Mouse (Mus musculus) neutrophil, adult 5-6 weeks (primary cell): ENCODE data around the gene Wee1. TPM values are rescaled to one million over a fixed set of nuclear protein-coding genes. Genes with fewer than 3 reads are reported as not detected.
A peak's percentile ranks its signal among the peaks of the same experiment; 100 is the strongest.
"Not testable (repeated sequence)": the region's sequence is repeated elsewhere in the genome, so short reads cannot be mapped to it uniquely, and the experiment has no call there.

Experiments
- ATAC-seq: fragments of 151-379, 151-347 bp; 2 replicates; pipeline ENCODE4 v1.8.0; 2017; ENCODE audit warnings: mild to moderate bottlenecking, moderate TSS enrichment; ENCODE audit not compliant: insufficient number of reproducible peaks, poor library complexity, low FRiP score, severe bottlenecking; ENCODE audit errors: extremely low read depth
- total RNA-seq: library from RNA; stranded (forward); fragments of 200-1000 nt; gene quantifications from 2 replicates; pipeline ENCODE4 v1.2.3, GENCODE M21; 2017

Gene Wee1
- 1.2 and 1.4 TPM in 2 replicates for total RNA-seq

DNA sequence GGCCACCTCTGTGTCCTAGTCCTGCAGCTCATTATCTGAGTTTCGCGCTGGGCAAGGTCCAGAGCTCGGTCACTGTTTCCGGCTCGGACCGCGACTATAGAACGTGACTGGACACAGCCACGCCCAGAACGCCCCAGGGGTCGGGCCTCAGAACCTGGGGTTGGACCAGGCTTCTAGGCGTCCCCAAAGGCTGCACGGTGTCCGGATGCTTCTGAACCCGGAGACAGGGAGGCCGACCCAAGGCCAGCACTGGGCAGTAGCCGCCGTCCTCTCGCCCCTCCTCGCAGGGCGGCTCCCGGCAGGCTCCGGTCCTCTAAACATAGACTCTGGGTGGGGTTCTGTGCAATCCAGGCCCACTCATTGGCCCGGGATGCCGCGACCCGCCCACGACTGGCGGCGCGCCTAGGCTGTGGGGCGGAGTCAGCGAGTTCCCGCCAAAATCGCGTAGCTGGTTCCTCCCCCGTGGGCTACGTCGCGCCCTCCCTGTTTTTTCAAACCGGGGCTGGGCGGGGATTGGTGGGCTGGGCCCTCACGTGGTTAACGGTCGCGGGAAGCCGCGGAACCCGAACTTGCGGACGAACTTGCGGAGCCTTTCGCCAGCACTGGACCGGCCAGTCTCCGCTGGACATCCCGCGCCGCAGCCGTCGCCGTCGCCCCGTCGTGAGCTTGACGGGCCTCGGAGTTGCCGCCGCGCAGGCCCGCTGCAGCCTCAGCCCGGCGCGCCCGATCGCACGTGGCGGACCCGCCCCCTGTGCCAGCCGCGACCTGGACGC, at the start of gene Wee1:
Wee1 (plus strand) TSS at position 531 of the 773 bp plus-strand sequence.
- ATAC-seq = peak; percentile 90

DNA sequence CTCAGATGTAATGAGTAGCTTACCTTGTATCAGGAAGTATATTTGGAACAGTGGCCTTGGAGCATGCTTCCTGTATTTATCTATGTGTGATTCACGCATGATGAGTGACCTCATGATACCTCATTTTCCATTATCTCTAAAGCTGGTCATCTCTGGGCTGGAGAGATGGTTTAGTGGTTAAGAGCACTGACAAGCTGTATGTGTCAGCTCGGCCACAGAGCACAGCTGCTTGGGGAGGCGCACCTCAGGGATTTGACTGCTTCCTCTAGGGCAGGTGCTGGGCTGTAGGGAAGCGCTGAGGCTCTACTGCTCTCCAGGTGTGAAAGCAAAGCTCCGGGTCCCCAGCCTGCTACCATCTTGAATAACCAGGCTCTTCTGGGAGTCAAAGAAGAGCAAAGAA, 43.7 kb upstream of the Wee1 start:
- ATAC-seq = no peak

DNA sequence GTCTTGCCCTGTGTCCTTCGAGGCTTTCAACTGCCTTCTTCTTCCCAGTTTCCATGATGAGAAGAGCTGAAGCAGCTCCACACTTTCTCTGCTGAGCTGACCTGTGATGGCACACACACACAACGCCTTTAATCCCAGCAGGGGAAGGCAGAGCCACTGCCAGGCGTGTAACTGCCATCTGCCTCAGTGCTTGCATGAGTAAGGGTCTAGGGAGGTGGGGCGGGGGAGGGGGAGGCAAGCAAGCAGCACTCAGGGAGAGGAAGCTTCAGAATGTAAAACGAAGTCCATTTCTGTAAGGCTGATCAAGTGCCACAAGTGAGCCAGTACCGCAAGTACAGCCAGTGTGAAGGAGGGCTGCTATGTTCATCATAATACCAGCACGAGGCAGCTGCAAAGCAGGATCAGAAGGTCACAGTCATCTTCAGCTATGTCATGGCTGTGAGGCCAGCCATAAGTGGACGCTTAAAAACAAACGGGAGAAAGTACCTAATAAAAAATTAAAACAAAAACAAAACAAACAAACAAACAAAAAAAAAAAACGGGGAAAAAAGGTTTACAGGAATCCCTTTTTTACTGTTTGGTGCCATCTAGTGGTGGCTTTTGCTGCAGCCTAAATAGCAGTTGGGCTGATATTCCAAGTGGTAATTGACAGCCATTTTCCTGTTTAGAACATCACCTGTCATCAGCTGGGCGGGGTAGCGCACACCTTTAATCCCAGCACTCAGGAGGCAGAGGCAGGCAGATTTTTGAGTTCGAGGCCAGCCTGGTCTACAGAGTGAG, 38.3 kb upstream of the Wee1 start:
- ATAC-seq = no peak

- no peak for ATAC-seq
These were observed 36.6 kb upstream of the Wee1 start for GRCm38 (mm10) chr7:110085217-110085616.

- ATAC-seq = no peak
These were observed 33.9 kb upstream of the Wee1 start for GRCm38 (mm10) chr7:110087914-110088313.

- ATAC-seq = no peak
These were observed 30.2 kb upstream of the Wee1 start for GRCm38 (mm10) chr7:110091670-110092069.

DNA sequence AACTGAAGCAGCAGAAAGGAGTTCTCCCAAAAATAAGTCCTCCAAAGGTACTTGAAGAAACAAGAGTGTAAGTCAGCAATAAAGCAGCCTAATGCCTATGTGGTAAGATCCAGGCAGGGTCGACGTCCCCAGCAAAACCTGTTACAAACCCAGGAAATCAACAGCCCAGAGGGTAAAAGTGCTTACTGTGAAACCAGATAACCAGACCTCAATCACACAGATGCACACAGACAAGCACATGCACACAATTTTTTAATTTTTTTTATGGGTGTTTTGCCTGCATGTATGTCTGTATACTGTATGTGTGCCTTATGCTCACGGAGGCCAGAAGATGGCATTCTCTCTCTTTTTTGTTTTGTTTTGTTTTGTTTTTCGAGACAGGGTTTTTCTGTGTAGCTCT, 25.5 kb upstream of the Wee1 start:
- no peak for ATAC-seq

DNA sequence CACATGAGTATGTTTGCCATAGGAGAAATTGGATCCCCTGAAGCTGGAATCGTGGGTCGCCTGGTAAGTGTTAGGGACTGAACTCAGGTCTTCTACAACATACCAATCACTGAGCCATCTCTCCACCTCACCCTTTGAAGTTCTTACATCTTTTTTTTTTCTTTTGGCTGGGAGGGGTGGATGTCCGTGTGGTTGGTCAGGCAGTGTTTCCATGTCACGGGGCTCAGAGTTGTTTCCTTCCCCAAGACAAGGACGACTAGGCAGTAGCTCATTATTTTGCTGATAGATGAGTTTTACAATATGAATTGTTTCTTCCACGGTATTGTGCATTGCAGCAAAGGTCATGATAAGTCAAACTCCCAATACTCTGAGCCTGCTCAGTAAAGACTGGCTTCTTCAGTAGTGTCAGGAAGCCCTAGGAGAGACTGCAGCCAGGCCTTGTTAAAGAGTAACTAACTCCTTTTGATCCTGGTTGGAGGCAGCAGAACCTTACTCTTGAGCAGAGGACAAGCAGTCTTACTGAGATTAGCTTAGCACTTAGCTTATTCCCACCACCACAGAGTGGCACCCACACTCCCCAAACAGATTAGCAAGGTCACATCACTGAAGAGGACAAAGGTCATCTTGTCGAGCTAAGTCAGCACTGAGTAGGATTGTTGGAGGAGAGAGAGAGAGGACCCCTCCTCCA, 24.6 kb upstream of the Wee1 start:
- ATAC-seq = no peak

DNA sequence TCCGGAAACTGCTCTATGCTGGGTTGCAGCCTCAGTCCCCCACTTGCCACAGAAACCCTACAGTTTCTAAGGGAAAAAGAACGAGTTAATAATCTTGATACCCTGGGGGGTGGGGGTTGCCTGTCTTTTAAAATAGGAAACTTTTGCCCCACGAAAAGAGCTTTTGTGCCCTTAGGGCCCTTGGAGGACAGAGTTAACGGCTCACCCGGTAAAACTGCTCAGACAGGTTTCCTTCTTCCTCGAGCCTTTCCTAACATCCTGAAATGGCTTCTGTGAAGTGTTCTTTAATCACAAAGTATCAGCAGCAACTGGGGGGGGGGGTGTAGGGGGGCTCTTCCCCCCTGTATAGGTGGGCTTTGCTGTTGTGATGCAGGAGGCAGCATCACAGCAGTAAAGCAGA, 21.0 kb upstream of the Wee1 start:
- no peak for ATAC-seq

DNA sequence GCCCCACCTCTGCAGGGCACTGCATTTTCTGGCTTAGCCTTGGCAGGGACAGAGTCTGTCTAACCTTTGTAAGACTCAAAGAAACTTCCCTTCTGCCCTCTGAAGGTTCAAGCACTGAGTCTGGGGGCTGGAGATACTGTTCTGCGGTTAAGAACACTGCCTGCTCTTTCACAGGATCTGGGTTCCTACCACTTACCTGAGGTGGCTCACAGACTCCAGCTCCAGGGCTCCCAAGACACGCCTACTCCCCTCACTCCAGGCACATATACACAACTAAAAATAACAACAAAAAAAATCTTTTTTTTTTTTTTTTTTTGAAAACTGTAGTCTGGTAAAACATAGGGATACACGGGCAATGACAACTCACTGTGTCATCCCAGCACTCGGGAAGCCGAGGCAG, 20.6 kb upstream of the Wee1 start:
- ATAC-seq = no peak

GRCm38 (mm10) chr7:110105041-110105440, 16.8 kb upstream of the Wee1 start:
- no peak for ATAC-seq

GRCm38 (mm10) chr7:110106633-110107032, 15.2 kb upstream of the Wee1 start:
- no peak for ATAC-seq

GRCm38 (mm10) chr7:110108524-110108923, 13.3 kb upstream of the Wee1 start:
- ATAC-seq = not testable (repeated sequence)

DNA sequence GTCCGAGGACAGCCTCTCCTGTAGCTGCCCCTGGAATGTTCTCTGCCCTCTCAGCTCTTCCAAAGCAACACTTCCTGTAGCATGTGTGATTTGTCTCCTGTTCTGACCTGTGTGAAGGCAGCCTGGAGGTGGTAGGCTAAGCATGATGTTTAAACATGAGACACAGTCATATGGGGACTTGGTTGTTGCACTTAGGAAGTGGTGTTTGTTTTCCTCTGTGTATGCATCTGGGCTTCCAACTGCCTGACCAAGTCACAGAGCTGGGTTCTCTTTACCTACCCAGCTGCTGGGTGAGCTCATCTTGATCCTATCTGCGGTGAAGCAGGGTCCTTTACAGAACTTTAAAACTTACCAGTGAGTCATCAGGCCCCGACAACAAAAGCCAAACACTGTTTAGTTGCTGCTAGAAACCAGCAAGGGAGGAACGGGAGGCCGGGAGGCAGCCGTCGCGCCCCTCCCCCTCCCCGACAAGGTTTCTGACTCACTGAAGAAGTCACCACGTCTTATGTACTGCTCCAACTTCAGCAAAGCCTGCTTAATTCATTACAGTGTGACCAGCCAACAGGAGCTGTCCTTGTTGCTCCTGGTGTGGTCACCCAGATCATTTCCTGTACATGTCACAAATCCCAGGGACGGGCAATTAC, 12.8 kb upstream of the Wee1 start:
- 0 out of 2 replicates have a peak, but pooled peaks have one; percentile 16 for ATAC-seq

DNA sequence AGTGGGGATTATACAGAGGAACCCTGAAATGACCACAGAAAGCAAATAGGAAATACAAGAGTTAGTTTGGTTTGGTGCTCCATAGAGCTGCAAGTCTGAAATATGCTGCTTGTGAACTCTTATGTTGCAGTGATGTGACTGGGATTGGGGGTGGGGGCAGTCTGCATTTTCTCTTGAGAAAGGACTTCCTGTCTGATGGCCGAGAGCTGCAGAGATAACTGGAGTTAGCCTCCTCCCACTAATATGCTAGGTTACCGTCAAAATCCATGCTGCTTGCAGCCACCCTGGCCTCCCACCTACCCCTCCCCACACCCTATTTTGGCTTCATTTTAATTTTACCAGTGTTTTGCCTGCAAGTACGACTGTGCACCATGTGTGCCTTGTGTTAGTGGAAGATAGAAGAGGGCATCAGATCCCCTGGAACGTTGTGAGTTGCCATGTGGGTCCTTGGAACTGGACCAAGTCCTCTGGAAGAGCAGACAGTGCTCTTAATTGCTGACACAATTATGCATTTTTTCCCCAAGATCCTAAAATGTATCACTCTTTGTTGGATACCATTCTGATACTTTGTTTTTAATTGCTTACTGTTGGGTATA, 11.7 kb upstream of the Wee1 start:
- ATAC-seq = no peak

GRCm38 (mm10) chr7:110114699-110115098, 7.1 kb upstream of the Wee1 start:
- no peak for ATAC-seq

DNA sequence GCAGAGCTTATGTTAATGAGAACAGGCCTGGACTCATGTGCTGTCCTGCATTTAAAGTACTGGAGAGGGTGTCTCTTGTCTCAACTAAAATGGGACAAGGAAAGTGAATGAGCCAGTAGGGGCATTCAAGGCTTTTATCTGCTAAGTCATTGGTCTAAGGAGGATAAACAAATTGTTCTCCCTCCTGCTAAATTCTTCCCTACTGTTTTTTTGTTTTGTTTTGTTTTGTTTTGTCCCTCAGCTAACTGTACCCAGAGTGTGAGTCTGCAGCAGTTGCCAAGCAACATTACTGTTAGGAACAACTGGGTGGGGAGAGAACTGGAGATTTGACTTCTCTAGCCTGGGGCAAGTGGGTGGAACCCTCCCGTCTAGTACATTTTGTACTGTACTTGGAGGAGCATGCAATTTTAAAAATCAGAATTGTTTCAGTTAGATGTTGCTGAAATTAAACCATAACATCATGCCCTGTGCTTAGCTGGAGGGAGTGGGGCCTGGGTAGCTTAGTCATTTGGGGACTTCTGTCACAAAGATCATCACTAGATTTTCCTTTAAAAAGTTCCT, 5.0 kb upstream of the Wee1 start:
- ATAC-seq = no peak

GRCm38 (mm10) chr7:110118448-110118847, 3.4 kb upstream of the Wee1 start:
- no peak for ATAC-seq
